Mouse (Mus musculus) heart, embryonic 11.5 days (tissue): Measurements from ENCODE around the gene Ncbp3. TPM values are rescaled to one million over a fixed set of nuclear protein-coding genes. Genes with fewer than 3 reads are reported as not detected.
A peak's percentile ranks its signal among the peaks of the same experiment; 100 is the strongest.

ENCODE experiments used
- ATAC-seq: fragments of 200-750 bp; cut with Nextera tagmentation; replicated peaks from 2 replicates; pipeline ENCODE4 v1.8.0; 2017; ENCODE audit warnings: moderate library complexity; ENCODE audit not compliant: insufficient number of reproducible peaks, low FRiP score, low TSS enrichment
- H3K27ac ChIP-seq: fragments of 300-500 bp; sonication (generic); 2 replicates; pipeline ENCODE4 v1.5.1; 2014; ENCODE audit warnings: mild to moderate bottlenecking, low read depth, low read length
- H3K27me3 ChIP-seq: fragments of 300-500 bp; sonication (generic); 2 replicates; pipeline ENCODE4 v1.6.1; 2014; ENCODE audit warnings: mild to moderate bottlenecking, low read length, mixed read lengths; ENCODE audit not compliant: control insufficient read depth, insufficient read depth
- H3K36me3 ChIP-seq: fragments of 300-500 bp; sonication (generic); 2 replicates; pipeline ENCODE4 v1.6.1; 2014; ENCODE audit warnings: mild to moderate bottlenecking, low read length, moderate library complexity, mixed read lengths; ENCODE audit not compliant: control insufficient read depth, insufficient read depth
- H3K4me1 ChIP-seq: fragments of 300-500 bp; sonication (generic); 2 replicates; pipeline ENCODE4 v1.6.1; 2014; ENCODE audit warnings: low read length; ENCODE audit not compliant: control insufficient read depth, insufficient read depth
- H3K4me2 ChIP-seq: fragments of 300-500 bp; sonication (generic); 2 replicates; pipeline ENCODE4 v1.6.1; 2014; ENCODE audit warnings: mild to moderate bottlenecking, moderate library complexity
- H3K4me3 ChIP-seq: fragments of 300-500 bp; sonication (generic); 2 replicates; pipeline ENCODE4 v1.5.1; 2014; ENCODE audit warnings: low read depth, low read length
- H3K9ac ChIP-seq: fragments of 300-500 bp; sonication (generic); 2 replicates; pipeline ENCODE4 v1.6.1; 2014; ENCODE audit warnings: mild to moderate bottlenecking, low read depth, low read length, moderate library complexity
- H3K9me3 ChIP-seq: fragments of 300-500 bp; sonication (generic); replicated peaks from 2 replicates; pipeline ENCODE4 v1.6.1; 2016; ENCODE audit warnings: low read length; ENCODE audit not compliant: control insufficient read depth
- WGBS: fragments of 180-500 bp; shearing (Covaris S2); extraction: QIAGEN DNeasy Blood & Tissue Kit; methylation state at CpG from one replicate; pipeline ENCODE4 v1.1.7; 2014; ENCODE audit not compliant: insufficient replicate concordance; 5-methylcytosine and 5-hydroxymethylcytosine counted together
- polyA plus RNA-seq: library from polyadenylated mRNA; unstranded; fragments of >200 nt; fragmentation: Nextera tagmentation; extraction: Ambion mirVana; gene quantifications from 2 replicates; pipeline ENCODE4 v1.2.1, GENCODE M21; 2014

Ncbp3 gene
- polyA plus RNA-seq, 1 experiment from 2014 or later: 9.6 TPM

DNA sequence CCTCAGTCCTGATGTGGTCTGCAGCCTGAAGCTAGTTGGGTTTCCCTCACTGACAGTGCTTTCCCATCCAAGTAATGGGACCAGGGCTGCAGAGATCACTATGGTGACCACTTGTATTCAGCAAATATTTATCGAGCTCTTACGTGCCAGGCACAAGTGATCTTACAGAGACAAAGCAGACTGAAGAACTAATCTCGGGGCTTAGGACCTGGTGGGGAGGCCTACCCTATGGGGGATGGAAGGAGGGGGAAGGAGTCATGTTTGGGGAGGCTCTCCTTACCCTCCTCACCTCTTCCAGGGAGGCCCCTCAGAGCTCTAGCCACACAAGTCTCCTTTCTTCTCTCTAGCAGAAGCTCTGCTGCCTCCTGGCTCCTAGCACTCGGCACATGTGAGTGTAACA, 23.8 kb upstream of the Ncbp3 start:
- no peak overlapping the region for H3K27ac ChIP-seq

DNA sequence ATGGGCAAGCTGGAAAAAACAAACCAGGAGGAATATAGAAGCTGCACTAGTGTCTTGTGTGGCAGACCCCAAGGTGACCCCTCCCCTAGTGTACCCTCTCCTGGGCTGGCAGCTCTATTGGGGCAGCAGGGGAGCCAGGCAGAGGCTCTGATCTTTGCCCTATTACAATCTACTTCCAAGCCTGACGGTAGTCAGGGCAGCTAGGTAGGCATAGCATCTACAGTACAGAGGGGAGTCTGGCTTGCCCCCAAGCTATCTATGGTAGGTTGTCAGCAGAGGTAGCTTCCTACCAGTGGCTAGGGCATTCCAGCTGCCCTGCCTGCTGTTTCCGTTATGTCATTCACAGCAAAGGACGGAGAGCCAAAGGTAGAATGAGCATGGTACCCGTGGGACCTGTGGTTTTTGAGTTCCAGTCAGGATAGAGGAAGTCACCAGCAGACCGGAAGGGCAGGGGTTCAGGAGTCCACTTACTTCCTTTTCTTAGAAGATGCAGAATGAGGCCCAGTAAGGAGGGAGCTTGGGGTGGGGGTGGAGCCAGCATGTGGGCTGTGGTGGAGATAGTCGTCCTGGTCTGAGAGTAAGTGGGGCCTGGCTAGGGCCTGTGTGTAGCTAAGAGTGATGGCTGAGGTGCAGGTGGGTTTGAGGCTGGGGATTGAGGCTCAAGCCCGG, 23.2 kb upstream of the Ncbp3 start:
- no peak overlapping the region for H3K9ac ChIP-seq
- H3K36me3 ChIP-seq: no peaks in the 10 kb centered on the region
- H3K9me3 ChIP-seq: no peaks in the 10 kb centered on the region
- 55% methylated on average over 7 of the region's 7 CpGs for WGBS
- no peak overlapping the region for H3K4me3 ChIP-seq
- peaks cover 28% of the 10 kb centered on the region for H3K4me1 ChIP-seq
- 0 out of 2 replicates have a peak, but pooled peaks have one; percentile 25 for ATAC-seq
- peaks cover 27% of the 10 kb centered on the region for H3K27me3 ChIP-seq
- H3K27ac ChIP-seq: no peak overlapping the region
- H3K4me2 ChIP-seq: peak overlapping the region; percentile 6; the same call in 1 of the 2 replicates

More for the DNA sequence above, 23.8 kb upstream of the Ncbp3 start:
- Histone ChIP-seq H3K4me1 (peaks cover 28% of the 10 kb centered on the region), H3K27me3 (peaks cover 31% of the 10 kb centered on the region), H3K36me3 (no peaks in the 10 kb centered on the region), H3K4me2 (no peak overlapping the region), H3K4me3 (no peak overlapping the region), H3K9ac (no peak overlapping the region), H3K9me3 (no peaks in the 10 kb centered on the region)
- no peak for ATAC-seq
- WGBS: 59% methylated on average over 4 of the region's 4 CpGs

DNA sequence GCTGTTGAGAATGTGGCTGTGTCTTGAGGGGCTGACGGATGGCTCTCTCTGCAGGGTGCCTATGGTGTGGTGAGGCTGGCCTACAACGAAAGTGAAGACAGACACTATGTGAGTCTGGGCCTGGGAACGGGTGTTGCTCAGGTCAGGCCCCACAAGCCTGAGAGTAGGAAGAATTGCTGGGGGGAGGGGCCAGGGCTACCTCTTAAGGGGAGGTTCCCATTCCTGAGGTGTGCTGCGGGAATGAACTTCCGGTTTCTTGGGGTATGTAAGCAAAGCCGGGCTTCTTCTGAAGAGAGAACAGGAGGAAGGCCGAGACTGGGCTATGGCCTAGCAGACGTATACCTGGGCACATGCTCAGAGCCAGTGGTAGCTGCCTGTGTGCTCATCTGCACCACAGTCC, 20.6 kb upstream of the Ncbp3 start:
- no peak overlapping the region for H3K27ac ChIP-seq
- ATAC-seq: no peak
- no peaks in the 10 kb centered on the region for H3K9me3 ChIP-seq
- peaks cover 25% of the 10 kb centered on the region for H3K4me1 ChIP-seq
- no peak overlapping the region for H3K4me3 ChIP-seq
- H3K9ac ChIP-seq: no peak overlapping the region
- H3K4me2 ChIP-seq: no peak overlapping the region
- peaks cover 3% of the 10 kb centered on the region; the same call in 1 of the 2 replicates for H3K27me3 ChIP-seq
- H3K36me3 ChIP-seq: no peaks in the 10 kb centered on the region
- WGBS: 36% methylated on average over 8 of the region's 8 CpGs

GRCm38 (mm10) chr11:73030821-73031498, 16.6 kb upstream of the Ncbp3 start:
- peak overlapping the region; percentile 29; the same call in 1 of the 2 replicates for H3K9ac ChIP-seq
- no peaks in the 10 kb centered on the region for H3K36me3 ChIP-seq
- H3K4me1 ChIP-seq: peaks cover 10% of the 10 kb centered on the region
- 24% methylated on average over 20 of the region's 20 CpGs for WGBS
- ATAC-seq: peak; percentile 84
- no peak overlapping the region for H3K27ac ChIP-seq
- peaks cover 3% of the 10 kb centered on the region; the same call in 1 of the 2 replicates for H3K27me3 ChIP-seq
- H3K9me3 ChIP-seq: no peaks in the 10 kb centered on the region
- peak overlapping the region; percentile 67 for H3K4me2 ChIP-seq
- H3K4me3 ChIP-seq: peak overlapping the region; percentile 11

DNA sequence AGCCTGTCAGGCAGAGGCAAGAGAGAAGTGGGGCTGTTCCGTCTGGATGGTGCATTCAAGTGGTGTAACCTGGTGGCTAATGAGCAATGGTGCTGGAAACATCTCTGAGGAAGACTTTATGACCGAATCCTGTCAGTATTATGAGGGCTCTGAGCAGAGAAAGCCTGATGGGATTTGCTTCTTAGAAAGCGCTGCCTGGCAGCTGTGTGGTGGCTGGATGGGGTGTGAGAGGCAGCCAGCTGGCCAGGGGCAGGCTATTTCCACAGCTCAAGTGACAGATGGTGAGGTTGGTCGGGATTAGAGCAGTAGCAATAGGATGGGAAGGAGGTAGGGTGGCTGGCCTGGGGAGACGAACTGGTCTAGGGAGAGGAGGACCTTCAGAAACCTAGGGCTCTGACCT, 16.0 kb upstream of the Ncbp3 start:
- H3K9me3 ChIP-seq: no peaks in the 10 kb centered on the region
- 73% methylated on average over 5 of the region's 5 CpGs for WGBS
- no peaks in the 10 kb centered on the region for H3K36me3 ChIP-seq
- H3K4me2 ChIP-seq: peak overlapping the region; percentile 67
- H3K9ac ChIP-seq: no peak overlapping the region; the same call in 1 of the 2 replicates
- H3K4me1 ChIP-seq: peaks cover 13% of the 10 kb centered on the region
- no peak overlapping the region for H3K27ac ChIP-seq
- H3K27me3 ChIP-seq: peaks cover 3% of the 10 kb centered on the region; the same call in 1 of the 2 replicates
- no peak overlapping the region for H3K4me3 ChIP-seq
- no peak for ATAC-seq

GRCm38 (mm10) chr11:73036077-73036476, 11.5 kb upstream of the Ncbp3 start:
- ATAC-seq: no peak
- H3K36me3 ChIP-seq: no peaks in the 10 kb centered on the region
- no peak overlapping the region for H3K4me3 ChIP-seq
- no peaks in the 10 kb centered on the region for H3K9me3 ChIP-seq
- H3K4me2 ChIP-seq: no peak overlapping the region
- peaks cover 3% of the 10 kb centered on the region; the same call in 1 of the 2 replicates for H3K27me3 ChIP-seq
- no peak overlapping the region for H3K27ac ChIP-seq
- WGBS: 56% methylated on average over 7 of the region's 7 CpGs
- H3K9ac ChIP-seq: no peak overlapping the region
- H3K4me1 ChIP-seq: peaks cover 13% of the 10 kb centered on the region; the same call in 1 of the 2 replicates

DNA sequence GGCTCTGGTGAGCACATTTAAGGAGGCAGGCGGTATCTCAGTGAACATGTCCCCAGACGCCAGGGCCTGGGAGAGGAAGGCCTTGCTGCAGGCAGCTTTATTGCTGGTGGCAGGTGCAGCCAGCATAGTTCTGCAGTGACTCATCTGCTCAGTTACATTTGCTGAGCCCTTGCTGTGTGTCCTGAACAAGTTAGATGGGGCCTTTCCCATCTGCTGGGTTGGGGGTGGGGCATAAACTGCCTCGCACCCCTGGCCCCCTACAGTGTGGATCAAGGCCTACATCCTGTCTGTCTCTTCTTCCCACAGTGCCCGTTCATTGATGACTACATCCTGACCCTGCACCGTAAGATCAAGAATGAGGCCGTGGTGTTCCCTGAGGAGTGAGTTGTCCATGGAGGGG, 10.7 kb upstream of the Ncbp3 start:
- Histone ChIP-seq H3K27me3 (peaks cover 3% of the 10 kb centered on the region; the same call in 1 of the 2 replicates), H3K27ac (no peak overlapping the region), H3K4me2 (no peak overlapping the region), H3K4me3 (no peak overlapping the region), H3K4me1 (peaks cover 13% of the 10 kb centered on the region; the same call in 1 of the 2 replicates), H3K9ac (no peak overlapping the region), H3K9me3 (no peaks in the 10 kb centered on the region), H3K36me3 (no peaks in the 10 kb centered on the region)
- ATAC-seq: no peak
- 47% methylated on average over 6 of the region's 6 CpGs for WGBS

GRCm38 (mm10) chr11:73037691-73038090, 9.9 kb upstream of the Ncbp3 start:
- Histone ChIP-seq H3K9me3 (no peaks in the 10 kb centered on the region), H3K36me3 (no peaks in the 10 kb centered on the region), H3K27me3 (peaks cover 3% of the 10 kb centered on the region; the same call in 1 of the 2 replicates), H3K4me1 (peaks cover 13% of the 10 kb centered on the region; the same call in 1 of the 2 replicates), H3K9ac (no peak overlapping the region), H3K4me3 (no peak overlapping the region), H3K27ac (no peak overlapping the region), H3K4me2 (no peak overlapping the region)
- 85% methylated on average over 3 of the region's 3 CpGs for WGBS
- no peak for ATAC-seq
